Mouse (Mus musculus): ENCODE data around the gene Prpf40b. TPM values are rescaled to one million over a fixed set of nuclear protein-coding genes. Genes with fewer than 3 reads are reported as not detected.
"Not testable (repeated sequence)": the region's sequence is repeated elsewhere in the genome, so short reads cannot be mapped to it uniquely, and the experiment has no call there.

The Prpf40b gene
- polyA plus RNA-seq (2015; fragmentation: Nextera tagmentation; extraction: Ambion mirVana): 108 and 114 TPM in 2 replicates

DNA sequence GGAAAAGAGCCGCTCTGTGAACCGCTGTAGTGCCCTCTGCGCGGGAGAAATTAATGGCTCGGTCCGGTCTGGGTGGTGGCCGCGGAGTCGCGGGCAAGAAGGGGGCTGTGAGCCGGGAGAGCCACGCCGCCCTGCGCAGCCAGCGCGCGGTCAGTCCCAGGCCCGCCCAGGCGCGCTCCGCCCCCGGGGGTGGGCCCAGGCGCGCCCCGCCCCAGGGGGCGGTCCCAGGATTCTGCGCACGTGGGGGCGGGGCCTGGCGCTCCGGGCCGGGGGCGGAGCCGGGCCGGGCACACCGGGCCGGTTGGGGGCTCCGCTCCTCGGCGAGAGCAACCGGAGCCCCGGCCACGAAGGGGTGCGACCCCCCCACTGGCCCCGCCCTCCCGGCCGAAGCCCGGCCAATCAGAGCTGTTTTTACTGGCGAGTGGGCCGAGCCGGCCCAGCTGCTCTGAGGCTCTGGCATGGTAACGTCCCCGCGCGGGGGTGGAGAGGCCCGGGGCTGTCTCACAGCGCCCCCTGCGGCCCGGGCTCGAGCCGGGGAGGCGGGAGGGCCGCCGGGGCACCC lies at the start of gene Prpf40b:
Gene Prpf40b (plus strand): TSS at position 275 of the 562 bp plus-strand sequence.
- Histone ChIP-seq H3K4me3 (peak within 1 kb of the TSS; percentile 75), H3K4me1 (replicated peaks) (peaks cover 33% of the 10 kb centered on the region), H3K9me3 (no peaks in the 10 kb centered on the region), H3K4me2 (peak within 1 kb of the TSS; percentile 62), H3K27me3 (no peaks in the 10 kb centered on the region), H3K36me3 (no peaks in the 10 kb centered on the region), H3K9ac (peak within 1 kb of the TSS; percentile 67), H3K27ac (replicated peaks) (peak within 1 kb of the TSS; percentile 94)
- under 1% methylated on average over 50 of the region's 64 CpGs for WGBS
- ATAC-seq (ENCODE audit: low FRiP score, low read depth): peak; percentile 98

DNA sequence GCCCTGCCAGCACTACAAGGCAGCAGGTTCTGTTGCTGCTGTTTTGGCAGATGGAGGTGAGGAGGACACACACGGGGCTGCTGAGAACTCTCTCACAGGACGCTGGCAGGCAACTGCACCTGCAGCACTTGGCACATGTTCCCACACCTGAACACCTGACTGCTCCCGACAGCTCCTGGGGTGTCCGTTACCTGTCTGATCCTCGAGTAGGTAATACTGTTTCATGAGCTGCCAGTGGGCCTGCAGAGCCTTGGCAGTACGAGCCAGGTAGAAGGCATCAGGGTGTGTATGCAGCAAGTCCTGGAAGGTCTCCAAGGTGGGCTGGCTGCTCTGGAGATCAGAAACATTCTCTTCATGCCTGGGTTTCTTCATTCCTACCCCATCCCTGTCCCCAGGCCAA lies 48.2 kb upstream of the Prpf40b start:
- not testable (repeated sequence) for H3K4me3 ChIP-seq; ATAC-seq (ENCODE audit: low FRiP score, low read depth); H3K4me1 ChIP-seq (replicated peaks); H3K9me3 ChIP-seq; H3K27me3 ChIP-seq; H3K9ac ChIP-seq; H3K4me2 ChIP-seq; H3K27ac ChIP-seq (replicated peaks)
- peaks cover 56% of the 10 kb centered on the region for H3K36me3 ChIP-seq
- WGBS: 95% methylated on average over 6 of the region's 6 CpGs

DNA sequence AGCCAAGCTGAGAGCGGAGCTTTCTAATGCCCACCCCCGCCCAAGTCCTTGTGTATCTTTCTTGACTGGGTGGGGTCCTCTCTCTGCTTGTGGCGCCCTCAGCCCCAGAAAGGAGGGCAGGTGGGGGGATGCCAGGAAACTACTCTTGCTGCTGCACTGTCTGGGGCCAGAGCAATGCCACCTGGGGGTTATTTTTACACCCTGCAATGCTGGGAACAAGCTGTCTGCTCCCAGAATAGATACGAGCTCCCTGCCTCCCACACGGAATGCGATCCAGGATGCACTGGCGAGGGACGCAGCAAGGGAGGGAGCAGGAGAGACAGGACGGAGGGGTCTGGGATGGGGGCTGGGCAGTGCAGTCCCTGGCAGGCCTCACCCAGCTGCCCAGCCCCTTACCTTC lies 45.9 kb upstream of the Prpf40b start:
- H3K9me3 ChIP-seq: no peaks in the 10 kb centered on the region
- H3K4me1 ChIP-seq (replicated peaks): peaks cover 20% of the 10 kb centered on the region
- peaks cover 38% of the 10 kb centered on the region for H3K36me3 ChIP-seq
- WGBS: 88% methylated on average over 9 of the region's 9 CpGs
- no peak overlapping the region for H3K4me3 ChIP-seq
- no peak overlapping the region for H3K27ac ChIP-seq (replicated peaks)
- H3K9ac ChIP-seq: no peak overlapping the region
- H3K4me2 ChIP-seq: no peak overlapping the region
- no peaks in the 10 kb centered on the region for H3K27me3 ChIP-seq
- ATAC-seq (ENCODE audit: low FRiP score, low read depth): no peak

DNA sequence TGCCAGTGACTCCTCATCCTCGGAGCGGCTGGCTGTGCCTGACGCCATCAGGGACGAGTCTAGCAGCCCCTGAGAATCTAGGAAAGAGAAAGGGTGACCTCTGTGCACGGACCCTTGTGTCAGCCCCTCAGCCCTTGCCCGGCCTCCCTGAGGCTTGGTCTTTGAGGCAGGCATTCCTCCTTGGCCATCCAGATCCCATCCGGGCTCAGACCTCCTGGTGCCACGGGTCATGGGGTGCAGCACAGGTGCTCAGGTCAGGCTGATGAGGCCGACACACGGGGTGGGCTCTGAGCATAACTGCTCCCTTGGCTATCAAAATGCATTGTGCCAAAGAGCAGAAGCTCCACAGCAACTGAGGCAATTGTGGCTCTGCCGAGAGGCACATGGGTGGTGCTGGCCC lies 44.9 kb upstream of the Prpf40b start:
- Histone ChIP-seq H3K4me1 (replicated peaks) (peaks cover 20% of the 10 kb centered on the region), H3K4me3 (no peak overlapping the region), H3K9me3 (no peaks in the 10 kb centered on the region), H3K27me3 (no peaks in the 10 kb centered on the region), H3K36me3 (peaks cover 30% of the 10 kb centered on the region), H3K4me2 (no peak overlapping the region), H3K27ac (replicated peaks) (no peak overlapping the region), H3K9ac (no peak overlapping the region)
- ATAC-seq (ENCODE audit: low FRiP score, low read depth): no peak
- 94% methylated on average over 11 of the region's 11 CpGs for WGBS

DNA sequence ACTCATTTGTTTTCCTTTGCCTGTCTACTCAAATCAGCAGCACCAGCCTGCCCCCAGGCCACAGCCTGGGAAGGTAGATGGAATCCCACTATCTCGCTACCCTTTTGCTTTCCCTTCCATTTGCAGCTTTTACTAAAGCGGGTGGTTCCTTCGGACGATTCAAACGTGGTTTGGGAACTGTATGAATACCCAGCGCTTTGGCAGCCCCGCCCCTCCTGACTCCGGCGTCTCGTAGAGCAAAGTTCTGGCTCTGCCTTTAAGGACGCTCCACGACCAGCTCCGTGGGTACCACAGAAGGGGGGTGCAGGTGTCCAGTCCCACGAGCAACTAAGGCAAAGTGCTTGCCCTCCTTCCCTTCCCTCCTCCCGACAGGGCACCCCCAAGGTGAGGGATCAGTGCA lies 43.8 kb upstream of the Prpf40b start:
- Histone ChIP-seq H3K36me3 (peaks cover 21% of the 10 kb centered on the region), H3K9ac (peak overlapping the region; percentile 59), H3K4me1 (replicated peaks) (peaks cover 20% of the 10 kb centered on the region), H3K27ac (replicated peaks) (peak overlapping the region; percentile 75), H3K4me2 (peak overlapping the region; percentile 91), H3K4me3 (peak overlapping the region; percentile 53)
- ATAC-seq (ENCODE audit: low FRiP score, low read depth); H3K27me3 ChIP-seq; H3K9me3 ChIP-seq: not testable (repeated sequence)
- 1% methylated on average over 14 of the region's 15 CpGs for WGBS

DNA sequence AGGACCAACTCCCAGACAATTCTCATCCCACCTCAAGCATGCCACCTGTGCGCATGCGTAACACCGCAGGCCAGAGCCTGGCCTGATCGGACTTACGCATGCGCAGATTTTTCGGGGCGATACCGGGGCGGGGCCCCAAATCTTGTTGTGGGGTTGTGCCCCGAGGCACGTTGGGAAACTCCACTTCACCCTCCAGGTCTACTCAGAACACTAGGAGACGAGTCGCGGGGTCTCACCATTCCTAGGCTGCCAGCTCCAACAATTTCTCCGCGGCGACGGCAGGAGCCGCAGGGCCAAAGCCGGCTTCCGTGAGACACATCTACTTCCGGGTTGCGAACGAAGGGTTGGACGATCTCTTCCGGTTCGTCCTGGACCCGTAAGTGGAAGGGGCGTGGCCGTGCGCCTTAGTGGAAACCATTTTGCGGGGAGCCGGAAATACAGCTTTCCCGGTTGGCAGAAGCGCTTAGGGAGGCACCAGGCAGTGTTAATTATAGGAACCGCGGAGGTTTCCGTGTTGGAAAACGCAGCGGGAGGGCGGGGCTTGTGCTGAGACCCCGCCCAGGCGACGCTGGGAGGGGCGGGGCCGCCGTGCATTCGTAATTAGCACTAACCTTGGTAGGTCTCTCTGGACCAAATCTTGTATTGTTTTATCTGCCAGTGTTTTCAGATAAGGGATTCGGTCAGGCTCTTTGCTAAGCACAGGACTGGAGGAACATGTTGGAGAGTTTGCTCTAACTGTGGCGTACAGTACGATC lies 43.1 kb upstream of the Prpf40b start, which contains the start of gene Mcrs1:
Gene Mcrs1 (minus strand): TSS at position 336 of the 755 bp plus-strand sequence.
- ATAC-seq (ENCODE audit: low FRiP score, low read depth): peak; percentile 94
- Histone ChIP-seq H3K27ac (replicated peaks) (peak within 1 kb of the TSS; percentile 93), H3K27me3 (no peaks in the 10 kb centered on the region), H3K36me3 (peaks cover 16% of the 10 kb centered on the region), H3K4me2 (peak within 1 kb of the TSS; percentile 91), H3K4me3 (peak within 1 kb of the TSS; percentile 53), H3K4me1 (replicated peaks) (peaks cover 20% of the 10 kb centered on the region), H3K9me3 (no peaks in the 10 kb centered on the region), H3K9ac (peak within 1 kb of the TSS; percentile 59)
- under 1% methylated on average over 52 of the region's 52 CpGs for WGBS

DNA sequence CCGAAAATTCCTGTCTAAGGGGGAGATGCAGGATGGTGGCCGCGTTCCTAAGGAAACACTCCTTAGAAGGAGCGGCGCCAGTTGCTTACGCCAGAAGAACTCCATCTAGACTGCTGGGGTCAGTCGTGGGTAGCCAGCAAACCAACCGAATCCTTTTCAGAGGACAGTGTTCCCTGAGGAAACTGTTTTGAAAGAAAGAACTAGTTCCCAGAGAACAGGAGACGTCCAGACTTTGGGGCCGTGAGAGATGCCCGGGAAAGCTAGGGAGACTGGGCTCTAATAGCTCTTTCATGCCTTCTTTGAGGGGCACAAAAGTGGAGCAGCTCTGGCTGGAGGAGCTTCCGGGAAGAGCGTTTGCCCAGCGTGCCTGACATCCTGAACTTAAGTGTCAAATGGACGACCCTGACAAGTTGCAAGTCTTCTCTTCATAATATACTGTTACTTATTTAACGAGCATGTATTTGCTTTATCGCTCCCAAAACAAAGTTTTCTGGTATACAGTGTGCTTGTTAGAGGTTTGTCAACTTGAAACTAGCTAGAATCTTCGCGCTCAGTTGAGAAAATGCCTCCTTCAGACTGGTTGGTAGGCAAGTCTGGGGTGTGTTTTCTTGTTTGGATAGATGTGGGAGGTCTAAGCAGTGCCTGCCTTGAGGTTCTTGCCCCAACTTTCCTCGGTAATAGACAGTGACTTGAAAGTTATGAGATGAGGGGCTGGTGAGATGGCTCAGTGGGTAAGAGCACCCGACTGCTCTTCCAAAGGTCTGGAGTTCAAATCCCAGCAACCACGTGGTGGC lies 42.3 kb upstream of the Prpf40b start:
- 4% methylated on average over 22 of the region's 22 CpGs for WGBS
- H3K27me3 ChIP-seq: no peaks in the 10 kb centered on the region
- peak overlapping the region; percentile 53 for H3K4me3 ChIP-seq
- H3K4me1 ChIP-seq (replicated peaks): peaks cover 20% of the 10 kb centered on the region
- peaks cover 9% of the 10 kb centered on the region for H3K36me3 ChIP-seq
- peak overlapping the region; percentile 93 for H3K27ac ChIP-seq (replicated peaks)
- peak overlapping the region; percentile 91 for H3K4me2 ChIP-seq
- H3K9ac ChIP-seq: peak overlapping the region; percentile 50
- no peaks in the 10 kb centered on the region for H3K9me3 ChIP-seq
- peak; percentile 59 for ATAC-seq (ENCODE audit: low FRiP score, low read depth)

DNA sequence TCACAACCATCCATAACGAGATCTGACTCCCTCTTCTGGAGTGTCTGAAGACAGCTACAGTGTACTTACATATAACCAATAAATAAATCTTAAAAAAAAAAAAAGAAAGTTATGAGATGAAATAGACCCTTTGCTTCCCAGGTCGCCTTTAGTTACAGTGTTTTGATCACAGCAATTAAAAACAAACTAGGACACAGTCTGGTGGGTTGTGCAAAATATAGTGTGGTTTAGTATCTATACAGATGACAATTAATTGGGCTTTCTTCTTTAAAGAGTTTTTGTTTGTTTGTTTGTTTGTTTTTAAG lies 41.8 kb upstream of the Prpf40b start:
- H3K9me3 ChIP-seq; ATAC-seq (ENCODE audit: low FRiP score, low read depth); H3K27ac ChIP-seq (replicated peaks); H3K9ac ChIP-seq; H3K4me3 ChIP-seq; H3K36me3 ChIP-seq; H3K27me3 ChIP-seq: not testable (repeated sequence)
- Histone ChIP-seq H3K4me2 (peak overlapping the region; percentile 91), H3K4me1 (replicated peaks) (peaks cover 20% of the 10 kb centered on the region)
- 43% methylated on average over 2 of the region's 2 CpGs for WGBS

DNA sequence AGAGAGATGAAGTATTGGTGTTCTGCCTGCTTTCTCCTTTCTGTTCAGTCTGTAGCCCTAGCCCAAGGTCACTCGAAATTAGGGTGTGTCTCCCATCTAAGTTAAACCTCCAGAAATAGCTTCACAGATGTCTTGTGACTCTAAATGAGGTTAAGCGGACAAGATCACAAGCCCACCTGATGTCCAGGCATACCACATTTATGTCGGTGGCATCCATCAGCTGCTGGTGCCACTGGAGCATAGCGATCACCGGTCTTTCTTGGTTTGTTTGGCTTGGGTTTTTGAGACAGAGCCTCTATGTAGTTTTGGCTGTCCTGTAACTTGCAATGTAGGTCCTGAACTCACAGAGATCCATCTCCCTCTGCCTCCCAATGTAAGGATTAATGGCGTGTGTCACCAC lies 41.1 kb upstream of the Prpf40b start:
- H3K9me3 ChIP-seq: no peaks in the 10 kb centered on the region
- 94% methylated on average over 6 of the region's 6 CpGs for WGBS
- H3K4me3 ChIP-seq: no peak overlapping the region
- no peak overlapping the region for H3K4me2 ChIP-seq
- ATAC-seq (ENCODE audit: low FRiP score, low read depth): no peak
- H3K4me1 ChIP-seq (replicated peaks): peaks cover 20% of the 10 kb centered on the region
- H3K9ac ChIP-seq: no peak overlapping the region
- no peaks in the 10 kb centered on the region for H3K27me3 ChIP-seq
- no peaks in the 10 kb centered on the region for H3K36me3 ChIP-seq
- no peak overlapping the region for H3K27ac ChIP-seq (replicated peaks)

DNA sequence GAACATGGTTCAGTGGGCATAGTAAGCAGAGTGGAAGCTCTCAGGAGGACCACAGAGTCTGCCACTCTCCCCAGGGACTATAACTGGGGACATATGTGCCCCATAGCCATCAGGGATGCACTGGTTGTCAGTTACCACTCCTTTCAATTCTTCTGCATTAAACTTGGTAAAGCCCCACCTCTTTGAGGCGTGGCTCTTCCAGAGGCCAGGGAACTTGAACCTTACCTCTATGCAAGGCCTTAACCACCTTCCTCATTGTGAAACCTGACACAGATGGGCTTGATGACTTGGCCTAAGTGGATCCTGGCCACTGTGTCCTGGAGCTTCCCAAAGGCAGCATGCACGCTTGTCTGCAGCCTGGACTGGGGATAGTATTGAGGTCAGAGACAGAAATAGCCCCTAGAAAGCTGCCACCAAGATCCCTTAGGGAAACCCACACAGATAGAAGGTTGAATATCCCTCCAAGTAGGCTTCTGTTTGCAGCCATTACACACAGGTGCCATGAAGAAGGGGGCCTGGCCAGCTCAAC lies 40.3 kb upstream of the Prpf40b start:
- Histone ChIP-seq H3K9ac (no peak overlapping the region), H3K9me3 (no peaks in the 10 kb centered on the region), H3K4me2 (no peak overlapping the region), H3K4me1 (replicated peaks) (peaks cover 24% of the 10 kb centered on the region), H3K4me3 (no peak overlapping the region), H3K27ac (replicated peaks) (no peak overlapping the region), H3K27me3 (no peaks in the 10 kb centered on the region), H3K36me3 (no peaks in the 10 kb centered on the region)
- ATAC-seq (ENCODE audit: low FRiP score, low read depth): no peak
- 88% methylated on average over 2 of the region's 2 CpGs for WGBS

DNA sequence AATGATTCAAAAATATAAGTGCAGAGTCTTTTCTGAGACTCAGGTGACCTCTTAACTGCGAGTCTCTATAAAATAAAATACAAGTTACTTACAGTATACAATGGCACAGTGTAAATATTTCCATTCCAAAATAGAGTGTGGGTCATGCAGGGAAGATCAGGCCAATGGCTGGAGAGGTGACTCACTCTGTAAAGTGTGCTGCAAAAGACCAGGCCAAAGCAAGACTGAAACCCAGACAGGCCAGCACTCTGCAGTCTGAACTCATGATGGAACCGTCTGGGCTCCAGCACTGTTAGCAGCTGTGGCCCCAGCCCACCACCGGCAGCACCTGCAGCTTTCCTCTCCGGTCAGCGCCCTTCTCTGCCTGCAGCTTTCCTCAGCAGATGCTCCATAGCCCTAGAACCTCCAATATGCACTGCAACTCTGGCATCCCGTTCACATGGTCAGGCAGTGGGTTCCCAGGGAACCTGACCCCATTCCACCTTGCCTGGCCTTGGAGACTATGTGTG lies 39.6 kb upstream of the Prpf40b start:
- H3K4me2 ChIP-seq: no peak overlapping the region
- H3K9ac ChIP-seq: no peak overlapping the region
- H3K4me1 ChIP-seq (replicated peaks): peaks cover 22% of the 10 kb centered on the region
- WGBS: 89% methylated on average over 6 of the region's 6 CpGs
- H3K36me3 ChIP-seq: no peaks in the 10 kb centered on the region
- H3K9me3 ChIP-seq: no peaks in the 10 kb centered on the region
- no peaks in the 10 kb centered on the region for H3K27me3 ChIP-seq
- no peak overlapping the region for H3K4me3 ChIP-seq
- H3K27ac ChIP-seq (replicated peaks): no peak overlapping the region
- no peak for ATAC-seq (ENCODE audit: low FRiP score, low read depth)
